Mouse (Mus musculus): ENCODE results near the gene Irs1. TPM values are rescaled to one million over a fixed set of nuclear protein-coding genes. Genes with fewer than 3 reads are reported as not detected.

Irs1 gene
- polyA plus RNA-seq, 1 experiment from 2014 or later = 3.1 TPM

- no peaks in the 10 kb centered on the region for H3K4me1 ChIP-seq (replicated peaks; ENCODE audit: insufficient read depth, low read length)
- TF ChIP-seq CTCF (IDR thresholded peaks at IDR 0.05; ENCODE audit: low read depth) = no peak
- H3K27me3 ChIP-seq (ENCODE audit: insufficient read depth, low read length) = no peaks in the 10 kb centered on the region
- H3K9ac ChIP-seq (ENCODE audit: low read depth, low read length) = no peak within 1 kb of the TSS
- DNase-seq (ENCODE audit: low spot score) = no peak
- 96% methylated on average over 3 of the region's 3 CpGs for WGBS
- no peak within 1 kb of the TSS for H3K4me2 ChIP-seq (ENCODE audit: low read length)
- no peak within 1 kb of the TSS for H3K4me3 ChIP-seq (replicated peaks; ENCODE audit: low read depth, low read length)
- ATAC-seq (replicated peaks; ENCODE audit: low FRiP score, low read depth) = no peak
- H3K9me3 ChIP-seq (replicated peaks; ENCODE audit: low read length) = no peaks in the 10 kb centered on the region
- no peak within 1 kb of the TSS for H3K27ac ChIP-seq
- peaks cover 4% of the 10 kb centered on the region; the same call in 1 of the 2 replicates for H3K36me3 ChIP-seq (ENCODE audit: insufficient read depth, low read length)
These were observed 58.4 kb downstream of the Irs1 start, which contains the start of gene Gm9747 for GRCm38 (mm10) chr1:82232812-82233211. Gm9747 (plus strand) TSS chr1:82233112.

GRCm38 (mm10) chr1:82228841-82229240, 62.4 kb downstream of the Irs1 start:
- H3K9ac ChIP-seq (ENCODE audit: low read depth, low read length) = no peak overlapping the region
- H3K4me2 ChIP-seq (ENCODE audit: low read length) = no peak overlapping the region
- no peak for DNase-seq (ENCODE audit: low spot score)
- no peaks in the 10 kb centered on the region for H3K4me1 ChIP-seq (replicated peaks; ENCODE audit: insufficient read depth, low read length)
- no peaks in the 10 kb centered on the region for H3K27me3 ChIP-seq (ENCODE audit: insufficient read depth, low read length)
- no peak for ATAC-seq (replicated peaks; ENCODE audit: low FRiP score, low read depth)
- no peak for TF ChIP-seq CTCF (IDR thresholded peaks at IDR 0.05; ENCODE audit: low read depth)
- H3K4me3 ChIP-seq (replicated peaks; ENCODE audit: low read depth, low read length) = no peak overlapping the region
- no peaks in the 10 kb centered on the region for H3K9me3 ChIP-seq (replicated peaks; ENCODE audit: low read length)
- H3K27ac ChIP-seq = no peak overlapping the region
- H3K36me3 ChIP-seq (ENCODE audit: insufficient read depth, low read length) = no peaks in the 10 kb centered on the region

- DNase-seq (ENCODE audit: low spot score) = no peak
- TF ChIP-seq CTCF (IDR thresholded peaks at IDR 0.05; ENCODE audit: low read depth) = no peak
- no peaks in the 10 kb centered on the region for H3K27me3 ChIP-seq (ENCODE audit: insufficient read depth, low read length)
- ATAC-seq (replicated peaks; ENCODE audit: low FRiP score, low read depth) = no peak
- no peak overlapping the region for H3K27ac ChIP-seq
- no peaks in the 10 kb centered on the region for H3K9me3 ChIP-seq (replicated peaks; ENCODE audit: low read length)
- no peak overlapping the region for H3K4me3 ChIP-seq (replicated peaks; ENCODE audit: low read depth, low read length)
- no peaks in the 10 kb centered on the region for H3K36me3 ChIP-seq (ENCODE audit: insufficient read depth, low read length)
- H3K9ac ChIP-seq (ENCODE audit: low read depth, low read length) = no peak overlapping the region
- no peaks in the 10 kb centered on the region for H3K4me1 ChIP-seq (replicated peaks; ENCODE audit: insufficient read depth, low read length)
- no peak overlapping the region for H3K4me2 ChIP-seq (ENCODE audit: low read length)
- 91% methylated on average over 5 of the region's 5 CpGs for WGBS
These were observed 68.0 kb downstream of the Irs1 start for GRCm38 (mm10) chr1:82223042-82223795.

GRCm38 (mm10) chr1:82221462-82221861, 69.8 kb downstream of the Irs1 start:
- no peaks in the 10 kb centered on the region for H3K36me3 ChIP-seq (ENCODE audit: insufficient read depth, low read length)
- DNase-seq (ENCODE audit: low spot score) (no peak), ATAC-seq (replicated peaks; ENCODE audit: low FRiP score, low read depth) (no peak)
- TF ChIP-seq CTCF (IDR thresholded peaks at IDR 0.05; ENCODE audit: low read depth) = no peak
- H3K4me1 ChIP-seq (replicated peaks; ENCODE audit: insufficient read depth, low read length) = no peaks in the 10 kb centered on the region
- H3K4me3 ChIP-seq (replicated peaks; ENCODE audit: low read depth, low read length) = no peak overlapping the region
- H3K9me3 ChIP-seq (replicated peaks; ENCODE audit: low read length) = no peaks in the 10 kb centered on the region
- H3K9ac ChIP-seq (ENCODE audit: low read depth, low read length) = no peak overlapping the region
- whole genome bisulfite sequencing = 51% methylated on average over 1 of the region's 1 CpGs
- no peak overlapping the region for H3K27ac ChIP-seq
- no peak overlapping the region for H3K4me2 ChIP-seq (ENCODE audit: low read length)
- H3K27me3 ChIP-seq (ENCODE audit: insufficient read depth, low read length) = no peaks in the 10 kb centered on the region

- no peak overlapping the region for H3K27ac ChIP-seq
- H3K4me2 ChIP-seq (ENCODE audit: low read length) = no peak overlapping the region
- no peaks in the 10 kb centered on the region for H3K27me3 ChIP-seq (ENCODE audit: insufficient read depth, low read length)
- ATAC-seq (replicated peaks; ENCODE audit: low FRiP score, low read depth) (no peak), DNase-seq (ENCODE audit: low spot score) (no peak)
- no peak overlapping the region for H3K9ac ChIP-seq (ENCODE audit: low read depth, low read length)
- 65% methylated on average over 12 of the region's 12 CpGs for WGBS
- TF ChIP-seq CTCF (IDR thresholded peaks at IDR 0.05; ENCODE audit: low read depth) = no peak
- no peaks in the 10 kb centered on the region for H3K9me3 ChIP-seq (replicated peaks; ENCODE audit: low read length)
- no peak overlapping the region for H3K4me3 ChIP-seq (replicated peaks; ENCODE audit: low read depth, low read length)
- H3K36me3 ChIP-seq (ENCODE audit: insufficient read depth, low read length) = no peaks in the 10 kb centered on the region
- H3K4me1 ChIP-seq (replicated peaks; ENCODE audit: insufficient read depth, low read length) = no peaks in the 10 kb centered on the region
These were observed 70.4 kb downstream of the Irs1 start for GRCm38 (mm10) chr1:82220673-82221396.

GRCm38 (mm10) chr1:82207511-82207910, 83.7 kb downstream of the Irs1 start:
- no peak for DNase-seq (ENCODE audit: low spot score)
- H3K4me2 ChIP-seq (ENCODE audit: low read length) = no peak overlapping the region
- 76% methylated on average over 5 of the region's 5 CpGs for WGBS
- TF ChIP-seq CTCF (IDR thresholded peaks at IDR 0.05; ENCODE audit: low read depth) = no peak
- no peaks in the 10 kb centered on the region for H3K4me1 ChIP-seq (replicated peaks; ENCODE audit: insufficient read depth, low read length)
- no peak overlapping the region for H3K4me3 ChIP-seq (replicated peaks; ENCODE audit: low read depth, low read length)
- H3K9ac ChIP-seq (ENCODE audit: low read depth, low read length) = no peak overlapping the region
- no peak for ATAC-seq (replicated peaks; ENCODE audit: low FRiP score, low read depth)
- no peaks in the 10 kb centered on the region for H3K9me3 ChIP-seq (replicated peaks; ENCODE audit: low read length)
- H3K27ac ChIP-seq = no peak overlapping the region
- no peaks in the 10 kb centered on the region for H3K36me3 ChIP-seq (ENCODE audit: insufficient read depth, low read length)
- H3K27me3 ChIP-seq (ENCODE audit: insufficient read depth, low read length) = no peaks in the 10 kb centered on the region
